Mouse (Mus musculus) E14TG2a.4 (cell line): ENCODE measurements around the gene Sdk1.

Experiments used
- CTCF ChIP-seq: conservative IDR thresholded peaks from 2 replicates; pipeline ENCODE4 v1.5.1; 2014; ENCODE audit warnings: low read length
- NANOG ChIP-seq: IDR thresholded peaks from 2 replicates; pipeline ENCODE4 v1.6.1; 2014; ENCODE audit warnings: borderline replicate concordance, low read length, mixed read lengths
- POU5F1 ChIP-seq: IDR thresholded peaks from 2 replicates; pipeline ENCODE4 v1.6.1; 2014; ENCODE audit warnings: low read length, borderline replicate concordance

DNA sequence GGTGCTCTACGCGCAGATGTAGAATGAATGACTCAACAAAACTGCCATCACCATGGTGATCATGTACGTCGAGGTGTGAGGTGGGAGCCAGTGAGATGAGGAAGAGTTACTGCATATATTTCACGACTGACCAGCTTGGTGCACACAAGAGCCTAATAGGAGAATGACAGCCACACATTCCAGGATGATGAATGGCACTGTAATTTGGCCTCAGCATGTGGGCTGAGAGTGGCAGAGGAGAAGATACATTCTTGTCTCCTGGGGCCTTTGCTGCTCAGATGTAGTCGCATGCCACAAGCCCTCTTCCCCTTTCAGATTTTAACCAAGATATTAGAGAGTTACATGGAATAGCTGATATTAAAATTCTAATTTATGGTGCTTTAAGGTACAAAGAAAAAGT is 264.0 kb downstream of the Sdk1 start:
- no peak for TF ChIP-seq CTCF
- no peak for TF ChIP-seq POU5F1
- no peak for TF ChIP-seq NANOG
